Mouse (Mus musculus): Measurements from ENCODE around the gene Gm20219. TPM values are rescaled to one million over a fixed set of nuclear protein-coding genes. Genes with fewer than 3 reads are reported as not detected.

Gm20219 gene
- 1.2 to 2.0 TPM (median 1.4 TPM) in 3 replicates for total RNA-seq (2017)

- no peak for ATAC-seq (replicated peaks; ENCODE audit: insufficient number of reproducible peaks, low FRiP score, low TSS enrichment, poor library complexity, severe bottlenecking)
Observed at GRCm38 (mm10) chr17:56554122-56554551, at the start of gene Gm20219. Gene Gm20219, minus strand, starts transcription at chr17:56554387.

DNA sequence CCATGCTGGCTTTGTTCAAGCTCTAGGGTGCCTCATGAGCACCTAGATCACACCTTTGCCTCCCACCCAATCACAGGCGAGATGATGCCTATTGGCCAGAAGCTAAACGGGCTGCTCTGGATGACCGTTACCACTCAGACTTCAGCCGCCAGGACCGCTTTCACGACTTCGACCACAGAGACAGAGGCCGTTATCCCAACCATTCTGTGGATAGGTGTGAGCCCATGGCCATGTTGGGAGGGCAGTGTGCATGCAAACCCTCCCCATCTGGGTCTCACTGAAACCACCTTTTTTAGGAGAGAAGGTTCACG lies 49.8 kb upstream of the Gm20219 start:
- ATAC-seq (replicated peaks; ENCODE audit: insufficient number of reproducible peaks, low FRiP score, low TSS enrichment, poor library complexity, severe bottlenecking), result no peak

DNA sequence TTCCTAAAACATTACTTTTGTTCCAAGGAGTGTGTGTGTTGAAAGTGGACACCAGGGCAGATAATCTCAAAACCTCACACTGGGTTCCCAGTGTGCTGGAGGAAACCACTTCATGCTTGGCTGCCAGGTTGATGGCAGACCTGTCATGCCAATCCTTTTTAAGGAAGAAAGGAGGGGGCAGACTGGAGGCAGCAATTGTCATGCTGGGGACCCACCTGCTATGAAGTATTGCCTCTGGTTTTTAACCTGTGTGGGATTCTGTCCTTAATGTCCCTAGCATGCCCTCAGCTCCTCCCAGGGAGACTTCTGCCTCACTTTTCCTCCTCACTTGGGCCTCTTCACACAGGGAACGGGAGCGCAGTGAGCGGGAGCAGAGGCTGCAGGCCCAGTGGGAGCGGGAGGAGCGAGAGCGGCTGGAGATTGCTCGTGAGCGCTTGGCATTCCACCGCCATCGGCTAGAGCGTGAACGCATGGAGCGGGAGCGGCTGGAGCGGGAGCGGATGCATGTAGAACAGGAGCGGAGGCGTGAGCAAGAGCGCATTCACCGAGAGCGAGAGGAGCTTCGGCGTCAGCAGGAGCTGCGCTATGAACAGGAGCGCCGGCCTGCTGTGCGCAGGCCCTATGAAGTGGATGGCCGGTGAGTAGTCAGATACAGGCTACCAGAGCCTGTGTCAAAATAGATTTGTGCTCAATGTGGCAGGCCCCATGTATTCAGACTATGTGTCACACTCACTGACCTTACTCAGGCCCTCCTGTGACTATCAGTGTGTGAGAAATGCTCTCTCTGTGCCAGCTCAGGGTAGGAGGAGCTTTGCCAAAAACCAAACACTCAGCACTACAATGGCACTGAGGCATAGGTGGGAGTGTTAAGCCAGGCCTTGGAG lies 49.2 kb upstream of the Gm20219 start:
- no peak for ATAC-seq (replicated peaks; ENCODE audit: insufficient number of reproducible peaks, low FRiP score, low TSS enrichment, poor library complexity, severe bottlenecking)

DNA sequence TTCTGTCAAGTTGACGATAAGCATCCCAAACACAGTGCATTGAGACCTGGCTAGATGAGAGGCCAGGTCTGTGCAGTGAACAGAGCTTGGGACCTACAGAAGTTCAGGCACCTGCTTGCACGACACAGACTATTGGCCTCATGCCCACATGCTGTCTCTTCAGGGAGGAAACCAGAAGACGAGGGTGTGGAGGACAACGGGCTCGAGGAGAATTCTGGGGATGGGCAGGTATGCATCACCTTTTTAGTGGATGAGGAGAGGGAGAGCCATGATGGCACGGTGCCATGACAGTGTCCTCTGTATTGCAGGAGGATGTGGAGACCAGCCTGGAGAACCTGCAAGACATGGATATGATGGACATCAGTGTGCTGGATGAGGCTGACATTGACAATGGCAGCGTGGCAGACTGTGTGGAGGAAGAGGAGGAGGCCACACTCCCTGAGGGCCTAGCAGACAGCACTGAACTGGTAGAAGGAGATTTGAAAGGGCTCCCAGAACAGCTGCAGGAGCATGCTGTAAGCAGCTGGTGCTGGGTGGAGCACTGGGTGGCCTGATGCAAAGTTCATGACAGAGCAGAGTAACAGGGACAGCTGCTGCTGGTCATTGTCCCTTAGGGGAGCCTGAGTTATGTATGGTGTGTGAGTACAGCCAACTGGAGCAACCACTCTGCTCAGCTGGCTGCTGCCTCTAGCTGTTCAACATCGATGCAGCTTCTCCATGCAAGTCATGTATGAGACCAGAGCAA lies 39.5 kb upstream of the Gm20219 start:
- no peak for ATAC-seq (replicated peaks; ENCODE audit: insufficient number of reproducible peaks, low FRiP score, low TSS enrichment, poor library complexity, severe bottlenecking)

DNA sequence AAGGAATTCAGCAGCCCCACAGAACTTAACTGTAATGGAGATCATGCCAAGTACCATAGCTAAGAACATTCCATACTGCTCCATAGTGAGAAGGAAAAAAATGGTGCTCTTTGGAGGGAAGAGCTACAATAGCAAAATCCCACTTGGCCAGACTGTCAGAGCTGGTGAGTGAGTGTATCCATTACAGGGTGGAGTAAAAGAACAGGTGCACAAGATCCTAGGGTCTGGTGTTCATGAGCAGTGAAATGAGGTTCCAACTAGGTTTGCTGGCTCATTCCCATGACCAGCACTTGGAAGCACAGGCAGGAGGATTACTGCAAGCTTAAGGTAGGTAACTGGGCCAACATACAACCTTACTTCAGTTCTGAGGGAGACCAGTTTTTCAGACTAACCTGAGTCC lies 38.4 kb upstream of the Gm20219 start:
- no peak for ATAC-seq (replicated peaks; ENCODE audit: insufficient number of reproducible peaks, low FRiP score, low TSS enrichment, poor library complexity, severe bottlenecking)

DNA sequence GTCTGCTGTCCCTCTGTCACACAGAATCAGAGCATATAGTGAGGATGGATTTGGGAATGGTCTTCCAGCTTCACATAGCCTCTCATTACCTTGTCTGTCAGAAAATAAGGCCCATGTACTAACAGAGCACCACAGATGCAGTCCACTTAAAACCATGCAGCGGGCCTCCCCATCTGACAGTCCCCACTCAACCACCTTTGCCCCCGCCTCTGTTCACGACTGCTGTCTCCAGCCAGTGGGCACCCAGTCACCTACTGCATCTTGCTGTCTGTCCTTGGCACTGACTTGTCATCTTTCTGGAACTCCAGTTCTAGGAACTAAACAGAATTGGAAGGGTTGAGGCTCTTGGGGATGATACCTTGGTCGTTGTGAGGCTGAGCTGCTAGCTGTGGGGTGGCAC lies 34.7 kb upstream of the Gm20219 start:
- no peak for ATAC-seq (replicated peaks; ENCODE audit: insufficient number of reproducible peaks, low FRiP score, low TSS enrichment, poor library complexity, severe bottlenecking)

- ATAC-seq (replicated peaks; ENCODE audit: insufficient number of reproducible peaks, low FRiP score, low TSS enrichment, poor library complexity, severe bottlenecking), result no peak
Observed at GRCm38 (mm10) chr17:56587773-56588172, 33.6 kb upstream of the Gm20219 start.

DNA sequence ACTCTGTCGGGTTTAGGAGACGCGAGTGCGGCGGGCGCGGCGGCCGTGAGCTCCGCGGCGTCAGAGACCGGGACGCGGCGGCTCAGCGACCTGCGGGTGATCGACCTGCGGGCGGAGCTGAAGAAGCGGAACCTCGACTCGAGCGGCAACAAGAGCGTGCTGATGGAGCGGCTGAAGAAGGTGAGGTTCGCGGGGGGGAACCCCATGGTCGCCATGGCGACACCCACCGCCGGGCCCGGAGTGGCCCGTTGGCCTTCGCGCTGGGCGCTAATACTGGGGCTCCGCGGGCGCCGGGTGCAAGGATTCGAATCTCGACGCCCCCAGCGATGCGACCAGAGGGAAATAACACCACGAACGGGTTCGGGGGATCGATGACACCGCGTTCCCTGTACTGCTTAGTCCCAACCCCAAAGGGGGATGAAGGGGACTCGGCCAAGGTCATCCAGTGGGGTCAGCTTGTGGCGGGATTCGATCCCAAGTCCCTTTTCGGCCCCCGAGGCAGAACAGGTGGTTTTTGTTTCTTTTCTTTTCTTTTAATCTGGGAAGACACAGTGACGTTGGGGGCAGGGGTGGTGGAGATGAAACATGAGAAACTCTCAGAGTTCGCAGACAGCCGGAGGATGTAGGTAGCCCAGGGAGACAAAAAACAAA lies 31.1 kb upstream of the Gm20219 start:
- peak; percentile 20 for ATAC-seq (replicated peaks; ENCODE audit: insufficient number of reproducible peaks, low FRiP score, low TSS enrichment, poor library complexity, severe bottlenecking)

DNA sequence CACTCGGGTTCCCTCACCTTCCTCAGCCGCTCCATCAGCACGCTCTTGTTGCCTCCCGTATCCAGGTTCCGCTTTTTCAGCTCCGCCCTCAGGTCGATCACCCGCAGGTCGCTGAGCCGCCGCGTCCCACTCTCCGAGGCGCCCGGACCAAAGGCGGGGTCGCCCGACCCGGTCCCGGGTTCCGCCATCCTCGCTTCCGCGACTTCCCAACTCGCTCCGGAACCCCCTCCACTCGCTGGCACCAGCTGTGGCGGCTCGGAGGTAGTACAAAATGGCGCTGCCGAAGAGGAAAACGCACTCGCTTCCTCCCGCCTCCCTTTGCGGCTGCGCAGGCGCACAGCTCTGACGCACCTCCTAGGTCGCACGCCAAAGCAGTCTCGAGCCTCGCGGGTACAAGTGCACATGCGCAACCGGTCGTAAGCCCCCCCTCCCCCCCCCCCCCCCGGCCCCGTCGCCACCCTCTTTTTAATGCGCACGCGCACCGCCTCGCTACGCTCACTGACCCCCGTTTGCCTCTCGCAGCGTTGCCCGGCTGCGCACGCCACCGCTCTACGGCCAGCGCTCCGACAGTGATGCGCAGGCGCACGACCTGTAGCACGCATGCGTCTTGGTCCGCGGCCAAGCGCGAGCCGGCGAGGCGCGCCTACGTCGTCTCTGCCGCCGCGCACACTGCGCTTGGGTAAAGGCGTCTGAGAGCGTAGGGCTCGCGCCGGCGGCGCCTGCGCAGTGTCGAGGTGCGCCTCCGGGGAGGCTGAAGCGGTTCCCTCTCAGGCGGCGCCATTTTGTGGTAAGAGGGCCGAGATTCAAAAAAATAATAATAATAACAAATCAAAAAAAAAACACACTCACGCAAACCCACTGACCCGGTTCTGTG lies 30.3 kb upstream of the Gm20219 start, which contains the start of the genes Safb2 and Safb:
Gene Safb2 (minus strand): TSS at position 329 of the 874 bp plus-strand sequence.
Gene Safb (plus strand): TSS at position 569 of the 874 bp plus-strand sequence.
- ATAC-seq (replicated peaks; ENCODE audit: insufficient number of reproducible peaks, low FRiP score, low TSS enrichment, poor library complexity, severe bottlenecking), result peak; percentile 79

DNA sequence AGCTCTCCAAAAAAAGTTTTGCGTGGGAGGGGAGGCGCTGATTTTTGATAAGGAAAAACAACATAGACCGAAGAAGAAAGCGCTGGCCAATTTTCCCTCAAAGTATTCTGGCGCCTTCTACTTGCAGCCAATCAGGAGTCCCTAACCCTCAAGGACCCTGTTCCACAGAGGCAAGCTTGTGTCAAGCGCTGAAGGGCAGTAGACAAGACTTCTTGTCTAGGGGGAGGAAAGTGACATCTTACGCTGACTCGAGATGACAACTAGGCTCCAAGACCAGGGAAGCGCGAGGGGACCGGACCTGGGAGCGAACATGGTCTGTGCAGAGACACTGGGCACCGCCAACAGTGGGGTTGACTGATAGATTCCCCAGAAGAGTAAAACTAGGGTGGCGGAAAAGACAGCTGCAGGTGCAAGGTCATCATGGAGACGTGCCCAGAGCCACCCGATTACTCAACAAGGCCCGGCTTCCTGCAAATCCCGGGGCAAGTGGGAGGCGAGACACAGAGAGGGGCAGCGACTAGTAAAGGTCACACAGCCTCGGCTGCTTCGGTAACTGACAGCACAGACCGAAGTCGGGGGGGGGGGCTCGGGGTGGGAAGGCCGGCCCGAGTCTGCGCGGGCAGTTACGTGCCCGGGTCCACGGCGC lies 29.5 kb upstream of the Gm20219 start:
- ATAC-seq (replicated peaks; ENCODE audit: insufficient number of reproducible peaks, low FRiP score, low TSS enrichment, poor library complexity, severe bottlenecking), result 0 out of 2 replicates have a peak, but pooled peaks have one; percentile 18

GRCm38 (mm10) chr17:56583071-56583470 lies 28.9 kb upstream of the Gm20219 start:
- ATAC-seq (replicated peaks; ENCODE audit: insufficient number of reproducible peaks, low FRiP score, low TSS enrichment, poor library complexity, severe bottlenecking), result no peak

- no peak for ATAC-seq (replicated peaks; ENCODE audit: insufficient number of reproducible peaks, low FRiP score, low TSS enrichment, poor library complexity, severe bottlenecking)
Observed at GRCm38 (mm10) chr17:56572939-56573338, 18.8 kb upstream of the Gm20219 start.

- no peak for ATAC-seq (replicated peaks; ENCODE audit: insufficient number of reproducible peaks, low FRiP score, low TSS enrichment, poor library complexity, severe bottlenecking)
Observed at GRCm38 (mm10) chr17:56572154-56572553, 18.0 kb upstream of the Gm20219 start.

DNA sequence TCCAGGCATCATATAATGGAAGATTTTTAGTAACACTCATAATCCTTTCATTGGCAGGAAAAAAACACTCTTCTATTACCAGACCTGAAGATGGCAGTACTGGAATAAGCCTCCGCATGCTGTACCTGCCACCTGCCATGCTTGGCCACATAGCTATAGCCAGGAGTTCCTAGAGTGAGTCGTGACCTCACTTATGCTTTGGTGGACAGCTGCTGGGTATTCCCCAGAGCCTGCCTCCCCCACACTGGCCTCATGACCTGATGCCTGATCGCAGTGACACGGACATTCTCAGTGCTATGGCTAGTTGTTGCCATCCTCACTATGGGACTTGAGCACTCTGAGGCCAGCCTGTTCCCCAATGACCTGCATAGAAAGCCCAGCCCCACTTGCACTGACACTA lies 16.1 kb upstream of the Gm20219 start:
- no peak for ATAC-seq (replicated peaks; ENCODE audit: insufficient number of reproducible peaks, low FRiP score, low TSS enrichment, poor library complexity, severe bottlenecking)

- ATAC-seq (replicated peaks; ENCODE audit: insufficient number of reproducible peaks, low FRiP score, low TSS enrichment, poor library complexity, severe bottlenecking), result no peak
Observed at GRCm38 (mm10) chr17:56567370-56567769, 13.2 kb upstream of the Gm20219 start.

DNA sequence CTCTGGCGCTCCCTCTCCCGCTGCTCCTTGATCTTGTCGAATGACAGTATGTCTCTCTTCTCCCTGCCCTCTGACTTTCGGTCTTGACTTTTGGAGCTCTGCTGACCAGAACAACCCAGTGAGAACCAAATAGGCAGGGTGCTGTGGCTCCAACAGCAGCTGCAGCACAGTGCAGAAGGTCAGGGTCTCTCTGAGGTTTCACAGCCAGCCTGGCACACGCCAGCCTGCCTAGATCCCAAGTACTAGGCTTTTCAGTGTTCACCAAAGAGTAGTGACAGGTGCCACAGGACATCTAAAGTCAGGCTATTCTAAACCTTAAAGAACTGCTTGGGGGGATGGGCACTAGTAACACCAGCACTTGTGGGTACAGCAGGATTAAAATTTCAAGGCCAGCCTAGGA lies 12.7 kb upstream of the Gm20219 start:
- ATAC-seq (replicated peaks; ENCODE audit: insufficient number of reproducible peaks, low FRiP score, low TSS enrichment, poor library complexity, severe bottlenecking), result no peak

DNA sequence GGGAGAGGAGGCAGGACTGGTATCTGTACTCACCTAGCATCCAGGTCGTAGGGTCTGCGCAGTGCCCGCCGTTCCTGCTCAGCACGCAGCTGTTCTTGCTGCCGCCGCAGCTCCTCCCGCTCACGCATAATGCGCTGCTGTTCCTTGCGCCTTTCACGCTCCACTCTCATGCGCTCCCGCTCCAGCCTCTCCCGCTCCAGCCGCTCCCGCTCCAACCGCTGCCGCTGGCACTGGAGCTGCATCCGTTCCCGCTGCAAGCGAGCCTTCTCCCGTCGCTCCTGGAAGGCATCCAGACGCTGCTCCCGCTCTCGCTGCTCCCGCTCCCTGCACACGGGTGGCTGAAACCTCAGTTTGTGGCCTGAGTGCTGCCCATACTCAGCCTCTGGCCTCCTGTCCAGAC lies 12.1 kb upstream of the Gm20219 start:
- no peak for ATAC-seq (replicated peaks; ENCODE audit: insufficient number of reproducible peaks, low FRiP score, low TSS enrichment, poor library complexity, severe bottlenecking)

DNA sequence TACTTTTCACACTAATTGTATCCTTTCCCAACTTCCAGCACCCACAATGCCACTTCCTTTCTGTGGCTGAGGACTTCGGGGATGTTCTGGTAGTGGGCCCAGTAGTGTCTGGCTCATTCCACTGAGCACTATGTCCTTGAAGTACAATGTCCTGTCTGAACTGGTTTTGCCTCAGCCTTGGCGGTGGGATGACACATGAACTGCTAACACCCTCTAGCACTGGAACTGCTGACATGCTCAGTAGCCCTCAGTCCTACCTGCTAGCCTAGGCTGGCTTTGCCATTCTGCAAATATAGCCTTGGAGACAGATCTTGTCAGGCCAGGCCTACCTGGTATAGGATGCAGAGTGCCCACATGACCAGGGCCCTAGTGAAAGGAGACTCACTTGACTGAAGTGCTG lies 7.7 kb upstream of the Gm20219 start:
- no peak for ATAC-seq (replicated peaks; ENCODE audit: insufficient number of reproducible peaks, low FRiP score, low TSS enrichment, poor library complexity, severe bottlenecking)

Measured in monocyte, adult 5-6 weeks (primary cell).